Mouse (Mus musculus): Measurements from ENCODE around the gene Cyp1a2.

The Cyp1a2 gene

GRCm38 (mm10) chr9:57646551-57647103, 36.9 kb downstream of the Cyp1a2 start:
- DNase-seq (ENCODE audit: low spot score) = no peak

DNA sequence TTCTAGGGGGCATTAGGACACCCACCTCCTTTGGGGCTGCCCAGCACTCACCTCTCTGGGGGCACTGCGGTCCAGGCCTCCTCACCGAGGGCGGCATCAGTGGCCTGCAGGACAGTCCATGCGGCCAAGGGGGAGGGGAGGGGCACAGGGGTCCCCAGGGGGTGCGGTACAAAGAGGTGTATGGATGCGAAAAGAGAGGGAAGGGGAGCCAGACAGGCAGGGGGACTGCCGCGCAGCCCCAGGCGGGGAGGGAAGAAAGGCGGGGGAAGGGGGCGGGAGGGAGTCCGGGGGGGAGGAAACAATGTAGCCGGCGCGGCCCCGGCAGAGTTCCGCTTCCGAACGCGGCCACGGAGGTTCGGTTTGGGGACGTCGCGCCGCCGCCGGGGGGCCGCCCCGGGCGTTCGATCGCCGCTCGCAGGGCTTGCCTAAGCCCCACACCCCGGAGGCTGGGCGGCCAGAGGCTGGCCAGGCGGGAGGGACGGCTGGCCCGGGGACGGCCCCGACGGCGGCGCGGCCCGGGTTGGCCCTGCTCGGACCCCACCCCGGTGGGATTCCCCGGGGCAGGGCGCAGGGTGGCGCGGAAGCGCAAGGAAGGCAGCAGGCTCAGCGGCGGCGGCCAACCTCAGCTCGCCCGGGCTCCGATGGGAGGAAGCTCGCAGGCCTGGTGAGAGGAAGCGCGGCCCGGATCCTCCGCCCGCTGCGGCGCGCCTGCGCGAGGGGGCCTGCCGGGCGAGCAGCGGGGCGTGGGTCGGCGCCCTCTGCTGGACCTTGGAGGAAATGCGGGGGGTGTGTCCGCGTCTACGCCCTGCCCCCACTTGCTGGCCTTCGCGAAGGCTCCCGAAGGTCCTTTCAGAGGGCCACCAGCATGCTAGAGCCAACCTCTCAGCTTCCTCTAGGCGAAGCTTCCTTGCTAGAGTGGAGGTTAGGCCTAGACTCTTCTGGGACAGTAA, 38.3 kb downstream of the Cyp1a2 start:
- DNase-seq (ENCODE audit: low spot score) = peak; percentile 94

DNA sequence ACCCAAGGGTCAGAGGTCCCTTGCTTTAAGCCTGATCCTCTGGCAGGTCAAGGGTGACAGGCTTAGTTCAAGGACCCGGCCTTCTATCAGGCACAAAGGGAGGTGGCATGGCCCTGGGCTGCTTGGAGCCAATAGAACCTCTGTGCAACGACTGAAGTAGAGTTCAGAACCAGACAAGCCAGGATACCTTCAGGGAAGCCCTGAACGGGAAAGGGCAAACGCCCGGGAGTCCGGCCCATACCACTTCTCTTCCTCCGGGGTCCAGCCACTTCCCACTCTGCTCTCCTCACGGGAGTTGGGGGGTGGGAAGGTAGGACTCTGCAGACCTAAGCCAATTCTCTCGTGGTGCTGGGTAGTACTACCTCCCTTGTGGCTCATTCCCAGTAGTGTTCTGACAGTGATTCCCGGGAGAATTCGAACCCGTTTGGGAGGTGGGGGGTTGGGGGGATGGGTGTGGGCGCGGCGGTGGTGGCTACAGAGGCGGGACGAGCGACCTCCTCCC, 39.0 kb downstream of the Cyp1a2 start:
- DNase-seq (ENCODE audit: low spot score) = no peak

- DNase-seq (ENCODE audit: low spot score) = no peak
Measured at GRCm38 (mm10) chr9:57643856-57644180, 39.7 kb downstream of the Cyp1a2 start.

DNA sequence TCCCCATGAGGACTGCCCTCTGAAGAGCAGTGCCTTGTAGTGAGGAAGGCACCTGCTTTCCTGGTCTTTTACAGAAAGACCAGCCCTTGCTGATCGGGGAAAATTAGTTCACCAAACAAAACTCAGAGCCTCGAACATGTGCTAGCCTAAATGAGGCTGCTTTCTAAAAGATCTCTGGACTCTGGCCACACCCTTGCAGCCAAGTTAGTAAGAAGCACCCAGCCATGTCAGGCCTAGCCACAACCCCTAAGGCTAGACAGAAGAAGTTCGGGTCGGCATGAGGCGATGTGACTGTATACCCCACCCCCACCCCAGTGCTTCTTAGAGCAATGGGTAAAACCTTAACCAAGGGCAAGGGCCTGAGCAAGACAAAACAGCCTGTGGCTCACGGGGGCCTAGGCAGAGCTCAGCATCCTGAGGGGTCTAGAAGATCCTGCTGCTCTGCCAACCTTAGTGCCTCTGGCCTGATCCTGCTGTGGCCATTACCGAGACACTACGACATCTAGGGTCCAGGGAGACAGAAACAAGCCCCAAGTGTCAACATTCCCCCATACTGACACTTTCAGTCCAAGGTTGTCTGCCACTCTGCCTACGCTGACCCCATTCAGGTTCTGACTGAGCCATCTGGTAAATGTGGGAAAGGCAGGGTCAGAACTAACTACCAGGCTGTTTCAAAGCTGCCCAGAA, 40.2 kb downstream of the Cyp1a2 start:
- DNase-seq (ENCODE audit: low spot score) = no peak

GRCm38 (mm10) chr9:57641775-57642550, 41.5 kb downstream of the Cyp1a2 start:
- DNase-seq (ENCODE audit: low spot score) = no peak

- no peak for DNase-seq (ENCODE audit: low spot score)
Measured at GRCm38 (mm10) chr9:57641022-57641421, 42.5 kb downstream of the Cyp1a2 start.

GRCm38 (mm10) chr9:57640384-57640783, 43.1 kb downstream of the Cyp1a2 start:
- DNase-seq (ENCODE audit: low spot score) = peak; percentile 47

DNA sequence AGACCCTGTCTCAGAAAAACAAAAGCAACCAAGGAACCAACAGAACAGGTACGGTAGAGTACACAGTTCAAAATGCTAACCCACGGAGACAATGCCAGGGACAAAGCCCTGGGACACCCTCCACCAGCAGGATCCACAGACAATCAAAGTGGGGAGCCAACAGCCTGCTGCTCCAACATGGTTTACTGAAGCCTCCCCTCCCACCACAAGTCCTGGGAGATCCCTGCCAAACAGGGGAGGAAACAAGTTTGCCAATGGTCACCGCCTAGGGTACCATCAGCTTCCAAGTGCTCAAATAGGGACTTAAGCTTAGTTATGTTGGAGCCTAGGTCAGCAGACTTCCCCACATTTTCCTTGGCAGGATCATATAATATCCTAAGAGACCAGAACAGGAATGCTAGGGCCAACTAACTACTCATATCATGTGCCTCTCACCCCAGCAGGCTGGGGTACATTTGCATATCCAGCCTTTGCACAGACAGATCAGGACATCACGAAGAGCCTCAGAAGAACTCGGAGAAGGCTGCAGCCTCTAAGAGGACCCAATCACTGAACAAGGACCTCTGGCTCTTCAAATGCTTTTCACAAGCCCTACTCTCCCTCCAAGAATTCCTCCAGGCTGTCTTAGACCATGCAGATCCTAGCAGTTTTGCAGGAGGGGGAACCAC, 43.7 kb downstream of the Cyp1a2 start:
- no peak for DNase-seq (ENCODE audit: low spot score)

GRCm38 (mm10) chr9:57638651-57639459, 44.6 kb downstream of the Cyp1a2 start:
- DNase-seq (ENCODE audit: low spot score) = peak; percentile 64

- no peak for DNase-seq (ENCODE audit: low spot score)
Measured at GRCm38 (mm10) chr9:57637741-57638322, 45.7 kb downstream of the Cyp1a2 start.

DNA sequence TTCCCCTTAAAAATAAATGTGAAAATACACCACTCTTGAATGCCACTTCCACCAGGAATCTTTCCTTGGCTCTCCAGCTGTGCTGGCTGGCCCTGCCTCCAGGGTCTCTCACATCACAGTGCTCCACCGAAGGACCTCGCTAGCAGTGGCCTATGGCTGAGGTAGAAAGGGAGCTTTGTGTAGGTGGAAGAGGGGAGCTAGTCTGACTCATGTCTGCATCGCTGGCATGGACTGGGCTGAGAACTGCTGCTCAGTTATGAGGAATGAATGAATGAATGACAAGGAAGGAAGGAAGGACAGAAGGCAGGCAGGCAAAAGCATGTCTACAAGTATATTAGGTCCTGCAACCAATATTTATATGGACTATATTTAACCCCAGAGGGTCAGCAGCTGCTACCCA, 46.2 kb downstream of the Cyp1a2 start:
- DNase-seq (ENCODE audit: low spot score) = no peak

DNA sequence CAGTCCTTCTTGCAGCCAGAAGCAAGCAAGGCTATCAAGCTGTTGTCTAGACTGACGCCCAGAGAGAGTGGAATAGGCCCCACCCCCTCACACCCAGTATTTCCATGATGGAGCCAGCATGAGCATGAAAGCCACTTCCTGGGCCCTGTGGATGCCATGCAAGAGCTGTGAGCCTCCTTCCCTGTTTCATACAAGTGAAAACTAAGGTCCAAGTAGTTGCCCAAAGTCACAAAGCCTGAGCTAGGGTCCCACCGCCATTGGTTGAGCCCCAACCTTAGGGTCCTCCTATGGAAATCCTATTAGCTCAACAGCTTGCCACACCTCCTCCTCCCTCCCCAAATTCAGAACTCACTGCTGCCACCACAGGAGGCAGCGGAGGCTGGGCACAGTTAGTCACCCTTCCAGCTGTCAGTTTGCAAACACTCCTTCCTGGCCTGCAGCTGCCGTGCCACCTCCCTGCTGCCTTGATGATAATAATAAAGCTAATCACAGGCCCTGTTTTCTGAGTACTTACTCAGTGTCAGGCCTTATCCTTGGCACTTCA, 50.0 kb downstream of the Cyp1a2 start:
- DNase-seq (ENCODE audit: low spot score) = no peak

DNA sequence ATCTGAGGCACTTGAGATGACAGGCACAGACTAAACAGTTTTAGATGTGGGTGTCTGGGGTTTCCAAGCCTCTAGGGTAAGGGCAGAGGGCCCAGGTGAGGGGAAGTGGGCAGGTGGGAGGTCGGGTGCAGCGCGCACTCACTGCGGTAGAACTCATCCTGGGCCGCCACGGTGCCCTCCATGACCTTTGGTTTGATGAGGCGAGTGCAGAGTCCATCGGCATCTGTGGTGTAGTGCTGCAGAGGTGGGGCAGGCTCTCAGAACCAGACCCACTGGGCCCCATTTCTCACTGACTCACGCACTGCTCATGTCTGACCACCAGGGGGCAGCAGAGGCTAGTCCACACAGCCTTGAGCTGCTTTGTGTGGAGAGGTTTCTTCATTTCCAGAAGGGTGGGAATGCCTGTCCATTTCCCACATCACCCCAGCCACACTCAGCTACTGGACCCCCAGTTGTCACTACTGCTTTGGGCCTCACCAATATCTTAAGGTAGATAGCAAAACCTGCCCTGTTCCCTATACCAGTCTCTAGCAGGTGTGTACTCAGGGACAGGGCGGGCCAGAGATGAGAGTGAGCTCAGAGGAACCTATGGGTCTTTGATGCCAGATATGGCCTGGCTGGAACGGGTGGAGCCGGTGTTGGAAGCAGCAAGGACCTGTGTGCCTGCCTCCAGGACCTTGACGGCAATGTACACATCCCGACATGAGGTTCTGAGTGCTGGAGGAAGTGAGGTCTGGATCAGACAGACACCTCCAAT, 54.2 kb downstream of the Cyp1a2 start:
- DNase-seq (ENCODE audit: low spot score) = peak; percentile 86

GRCm38 (mm10) chr9:57628717-57629116, 54.8 kb downstream of the Cyp1a2 start:
- no peak for DNase-seq (ENCODE audit: low spot score)

DNA sequence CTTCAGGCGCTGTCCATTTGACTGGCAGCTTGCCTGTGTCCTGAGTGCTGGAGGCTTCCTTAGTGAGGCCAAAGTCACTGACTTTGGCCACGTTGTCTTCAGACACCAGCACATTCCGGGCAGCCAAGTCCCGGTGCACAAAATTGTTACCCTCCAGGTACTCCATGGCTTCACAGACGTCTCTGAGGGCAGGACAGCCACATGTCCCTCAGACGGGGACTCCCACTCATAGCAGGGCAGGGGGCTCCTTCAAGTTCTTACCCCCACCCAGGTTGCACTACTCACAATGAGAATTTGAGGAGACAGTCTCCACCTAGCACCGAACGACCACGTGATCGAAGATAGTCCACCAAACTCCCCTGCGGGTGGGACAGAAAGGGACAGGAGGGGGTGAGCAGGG, 55.6 kb downstream of the Cyp1a2 start:
- DNase-seq (ENCODE audit: low spot score) = no peak

- no peak for DNase-seq (ENCODE audit: low spot score)
Measured at GRCm38 (mm10) chr9:57627191-57627590, 56.3 kb downstream of the Cyp1a2 start.
